Mouse (Mus musculus): ENCODE measurements at regions not wholly inside any gene's neighbourhood (a gene's known extent, or its start where the extent isn't known, plus 50 kb on each side); places are given as distances from the start of the nearest gene placed in this dataset.
A peak's percentile ranks its signal among the peaks of the same experiment; 100 is the strongest.

DNA sequence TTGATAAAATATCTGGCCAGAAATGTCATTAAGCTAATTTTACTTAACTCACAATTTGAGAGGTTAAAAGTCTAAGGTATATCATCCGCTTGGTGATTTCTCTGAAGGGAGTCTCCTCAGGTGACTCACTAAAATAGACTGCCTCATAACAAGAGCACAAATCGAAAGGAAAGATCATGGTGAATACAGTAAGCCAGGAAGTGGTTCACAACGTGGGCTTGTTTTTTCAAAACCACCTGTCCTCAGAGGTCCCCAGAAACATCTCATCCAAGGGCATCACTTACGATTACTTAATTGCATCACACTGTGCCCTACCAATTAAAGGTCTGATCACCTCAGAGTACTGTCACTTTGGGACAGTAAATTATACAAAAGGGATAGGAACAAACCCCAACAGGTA is 1009.0 kb upstream of the Cited2 start:
- no peaks in the 10 kb centered on the region for H3K27me3 ChIP-seq (ENCODE audit: control insufficient read depth, insufficient read depth, low read length)
- H3K4me3 ChIP-seq (ENCODE audit: low read depth, low read length): no peak overlapping the region
- no peak overlapping the region for H3K4me2 ChIP-seq (replicated peaks; ENCODE audit: low read depth, low read length)
- no peaks in the 10 kb centered on the region for H3K4me1 ChIP-seq (replicated peaks; ENCODE audit: control insufficient read depth, insufficient read depth, low read length)
- H3K36me3 ChIP-seq (ENCODE audit: control insufficient read depth, insufficient read depth, low read length): no peaks in the 10 kb centered on the region
- no peaks in the 10 kb centered on the region for H3K9me3 ChIP-seq (ENCODE audit: control insufficient read depth, low read length)
- ATAC-seq (ENCODE audit: low FRiP score): no peak
- no peak overlapping the region for H3K9ac ChIP-seq (ENCODE audit: low read depth, low read length)
- 81% methylated on average over 4 of the region's 4 CpGs for WGBS
- no peak overlapping the region for H3K27ac ChIP-seq (ENCODE audit: low read depth, low read length)
- no peak for DNase-seq (ENCODE audit: low spot score)

GRCm38 (mm10) chr10:16714526-16714925 is 1008.5 kb upstream of the Cited2 start:
- Histone ChIP-seq H3K27ac (ENCODE audit: low read depth, low read length) (no peak overlapping the region), H3K9ac (ENCODE audit: low read depth, low read length) (no peak overlapping the region), H3K4me2 (replicated peaks; ENCODE audit: low read depth, low read length) (no peak overlapping the region), H3K27me3 (ENCODE audit: control insufficient read depth, insufficient read depth, low read length) (no peaks in the 10 kb centered on the region), H3K9me3 (ENCODE audit: control insufficient read depth, low read length) (no peaks in the 10 kb centered on the region), H3K4me3 (ENCODE audit: low read depth, low read length) (no peak overlapping the region), H3K36me3 (ENCODE audit: control insufficient read depth, insufficient read depth, low read length) (no peaks in the 10 kb centered on the region), H3K4me1 (replicated peaks; ENCODE audit: control insufficient read depth, insufficient read depth, low read length) (no peaks in the 10 kb centered on the region)
- ATAC-seq (ENCODE audit: low FRiP score) (no peak), DNase-seq (ENCODE audit: low spot score) (no peak)
- WGBS: 91% methylated on average over 2 of the region's 2 CpGs

DNA sequence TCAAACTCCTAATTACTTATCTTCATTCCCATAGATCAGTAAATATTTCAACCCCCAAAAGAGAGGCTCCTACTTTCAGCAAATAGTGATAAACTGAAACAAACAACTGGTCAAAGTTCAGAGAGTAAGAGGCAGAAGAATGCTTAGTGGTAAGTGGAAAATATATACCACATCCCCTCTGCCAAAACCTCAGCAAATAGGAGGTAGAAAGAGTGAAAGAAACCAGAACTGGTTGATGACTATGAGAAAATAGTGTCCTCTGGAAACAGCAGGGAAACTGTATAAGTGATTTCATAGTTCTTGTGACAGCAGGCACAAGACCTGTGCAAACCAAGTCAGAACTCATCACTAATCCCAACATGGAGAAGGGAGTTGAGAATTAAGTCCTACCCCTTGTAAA is 980.8 kb upstream of the Cited2 start:
- Histone ChIP-seq H3K4me2 (replicated peaks; ENCODE audit: low read depth, low read length) (no peak overlapping the region), H3K4me3 (ENCODE audit: low read depth, low read length) (no peak overlapping the region), H3K36me3 (ENCODE audit: control insufficient read depth, insufficient read depth, low read length) (no peaks in the 10 kb centered on the region), H3K9me3 (ENCODE audit: control insufficient read depth, low read length) (no peaks in the 10 kb centered on the region), H3K27me3 (ENCODE audit: control insufficient read depth, insufficient read depth, low read length) (no peaks in the 10 kb centered on the region), H3K9ac (ENCODE audit: low read depth, low read length) (no peak overlapping the region), H3K4me1 (replicated peaks; ENCODE audit: control insufficient read depth, insufficient read depth, low read length) (no peaks in the 10 kb centered on the region), H3K27ac (ENCODE audit: low read depth, low read length) (no peak overlapping the region)
- DNase-seq (ENCODE audit: low spot score): no peak
- no peak for ATAC-seq (ENCODE audit: low FRiP score)

GRCm38 (mm10) chr10:16751546-16751945 is 971.5 kb upstream of the Cited2 start:
- H3K4me2 ChIP-seq (replicated peaks; ENCODE audit: low read depth, low read length): no peak overlapping the region
- no peak for DNase-seq (ENCODE audit: low spot score)
- no peak for ATAC-seq (ENCODE audit: low FRiP score)
- no peak overlapping the region for H3K27ac ChIP-seq (ENCODE audit: low read depth, low read length)
- no peak overlapping the region for H3K9ac ChIP-seq (ENCODE audit: low read depth, low read length)
- no peaks in the 10 kb centered on the region for H3K9me3 ChIP-seq (ENCODE audit: control insufficient read depth, low read length)
- H3K4me1 ChIP-seq (replicated peaks; ENCODE audit: control insufficient read depth, insufficient read depth, low read length): no peaks in the 10 kb centered on the region
- H3K27me3 ChIP-seq (ENCODE audit: control insufficient read depth, insufficient read depth, low read length): no peaks in the 10 kb centered on the region
- H3K4me3 ChIP-seq (ENCODE audit: low read depth, low read length): no peak overlapping the region
- H3K36me3 ChIP-seq (ENCODE audit: control insufficient read depth, insufficient read depth, low read length): no peaks in the 10 kb centered on the region

GRCm38 (mm10) chr10:16789641-16790243 is 933.3 kb upstream of the Cited2 start:
- WGBS: 59% methylated on average over 4 of the region's 4 CpGs
- Histone ChIP-seq H3K27me3 (ENCODE audit: control insufficient read depth, insufficient read depth, low read length) (no peaks in the 10 kb centered on the region), H3K27ac (ENCODE audit: low read depth, low read length) (no peak overlapping the region), H3K9me3 (ENCODE audit: control insufficient read depth, low read length) (no peaks in the 10 kb centered on the region), H3K36me3 (ENCODE audit: control insufficient read depth, insufficient read depth, low read length) (no peaks in the 10 kb centered on the region), H3K9ac (ENCODE audit: low read depth, low read length) (no peak overlapping the region), H3K4me1 (replicated peaks; ENCODE audit: control insufficient read depth, insufficient read depth, low read length) (no peaks in the 10 kb centered on the region), H3K4me2 (replicated peaks; ENCODE audit: low read depth, low read length) (no peak overlapping the region), H3K4me3 (ENCODE audit: low read depth, low read length) (no peak overlapping the region)
- DNase-seq (ENCODE audit: low spot score) (peak; percentile 37), ATAC-seq (ENCODE audit: low FRiP score) (no peak)

DNA sequence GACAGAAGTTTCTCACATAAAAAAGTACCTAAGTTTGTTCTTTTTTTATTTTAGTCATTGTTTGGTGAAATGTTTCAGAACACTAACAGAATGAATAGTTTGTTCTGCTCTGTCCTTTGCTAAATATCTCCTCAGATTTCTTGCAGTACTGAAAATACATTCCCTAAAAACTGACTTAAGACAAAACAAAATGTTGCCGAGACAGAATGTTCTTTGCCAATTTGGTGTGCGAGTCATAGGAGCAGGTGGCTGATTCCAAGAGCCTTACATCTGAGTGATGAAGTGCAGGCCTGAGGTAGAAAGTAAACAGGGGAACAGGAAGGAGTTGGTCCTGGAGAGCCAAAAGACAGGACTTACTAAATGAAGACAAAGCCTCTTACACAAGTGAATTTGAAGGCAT is 919.0 kb upstream of the Cited2 start:
- Histone ChIP-seq H3K4me2 (replicated peaks; ENCODE audit: low read depth, low read length) (no peak overlapping the region), H3K36me3 (ENCODE audit: control insufficient read depth, insufficient read depth, low read length) (no peaks in the 10 kb centered on the region), H3K27me3 (ENCODE audit: control insufficient read depth, insufficient read depth, low read length) (no peaks in the 10 kb centered on the region), H3K9ac (ENCODE audit: low read depth, low read length) (no peak overlapping the region), H3K27ac (ENCODE audit: low read depth, low read length) (no peak overlapping the region), H3K9me3 (ENCODE audit: control insufficient read depth, low read length) (no peaks in the 10 kb centered on the region), H3K4me3 (ENCODE audit: low read depth, low read length) (no peak overlapping the region), H3K4me1 (replicated peaks; ENCODE audit: control insufficient read depth, insufficient read depth, low read length) (no peaks in the 10 kb centered on the region)
- WGBS: 69% methylated on average over 2 of the region's 2 CpGs
- ATAC-seq (ENCODE audit: low FRiP score) (no peak), DNase-seq (ENCODE audit: low spot score) (peak; percentile 2)

DNA sequence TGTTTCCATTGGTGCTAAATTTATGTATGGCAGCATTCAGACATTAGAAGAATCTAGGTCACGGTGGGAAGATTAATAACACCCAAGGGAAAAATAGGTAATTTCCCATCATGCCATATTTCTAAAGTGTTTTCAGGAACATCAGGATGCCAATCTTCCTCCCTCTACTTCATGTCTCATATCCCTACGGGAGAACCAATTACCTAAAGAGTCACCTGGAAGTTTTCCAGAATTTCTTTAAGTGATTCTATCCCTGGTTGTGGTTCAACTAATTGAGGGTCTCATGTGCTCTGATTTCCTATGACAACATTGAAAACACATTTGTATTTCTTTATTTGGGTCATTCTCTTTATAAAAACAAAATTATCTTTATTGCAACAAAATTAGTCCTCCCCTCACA is 912.3 kb upstream of the Cited2 start:
- no peaks in the 10 kb centered on the region for H3K9me3 ChIP-seq (ENCODE audit: control insufficient read depth, low read length)
- no peak overlapping the region for H3K27ac ChIP-seq (ENCODE audit: low read depth, low read length)
- no peaks in the 10 kb centered on the region for H3K27me3 ChIP-seq (ENCODE audit: control insufficient read depth, insufficient read depth, low read length)
- H3K9ac ChIP-seq (ENCODE audit: low read depth, low read length): no peak overlapping the region
- H3K4me3 ChIP-seq (ENCODE audit: low read depth, low read length): no peak overlapping the region
- H3K36me3 ChIP-seq (ENCODE audit: control insufficient read depth, insufficient read depth, low read length): no peaks in the 10 kb centered on the region
- WGBS: 75% methylated on average over 2 of the region's 2 CpGs
- ATAC-seq (ENCODE audit: low FRiP score) (no peak), DNase-seq (ENCODE audit: low spot score) (no peak)
- no peak overlapping the region for H3K4me2 ChIP-seq (replicated peaks; ENCODE audit: low read depth, low read length)
- no peaks in the 10 kb centered on the region for H3K4me1 ChIP-seq (replicated peaks; ENCODE audit: control insufficient read depth, insufficient read depth, low read length)

DNA sequence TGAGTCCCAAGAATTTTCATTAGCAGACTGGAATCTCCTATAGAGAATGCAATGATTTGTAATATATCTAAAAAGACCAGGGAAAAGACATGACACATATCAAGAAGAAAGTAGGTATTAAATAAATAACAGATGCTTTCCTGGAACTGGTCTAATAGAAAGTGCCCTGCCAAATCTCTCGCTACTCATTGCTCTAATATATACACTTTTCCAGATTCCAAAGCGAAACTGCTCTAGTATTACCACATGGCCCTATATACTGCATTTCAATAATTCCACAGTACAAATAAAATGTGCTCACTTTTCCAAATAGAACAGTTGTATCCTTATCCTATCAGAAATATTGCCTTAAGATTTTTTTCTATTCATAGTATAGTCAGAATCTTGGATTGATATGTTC is 909.0 kb upstream of the Cited2 start:
- Histone ChIP-seq H3K4me2 (replicated peaks; ENCODE audit: low read depth, low read length) (no peak overlapping the region), H3K27ac (ENCODE audit: low read depth, low read length) (no peak overlapping the region), H3K9ac (ENCODE audit: low read depth, low read length) (no peak overlapping the region), H3K4me1 (replicated peaks; ENCODE audit: control insufficient read depth, insufficient read depth, low read length) (no peaks in the 10 kb centered on the region), H3K9me3 (ENCODE audit: control insufficient read depth, low read length) (no peaks in the 10 kb centered on the region), H3K4me3 (ENCODE audit: low read depth, low read length) (no peak overlapping the region), H3K36me3 (ENCODE audit: control insufficient read depth, insufficient read depth, low read length) (no peaks in the 10 kb centered on the region), H3K27me3 (ENCODE audit: control insufficient read depth, insufficient read depth, low read length) (no peaks in the 10 kb centered on the region)
- DNase-seq (ENCODE audit: low spot score): no peak
- 91% methylated on average over 2 of the region's 2 CpGs for WGBS
- ATAC-seq (ENCODE audit: low FRiP score): no peak

GRCm38 (mm10) chr10:16861534-16861933 is 861.5 kb upstream of the Cited2 start:
- H3K36me3 ChIP-seq (ENCODE audit: control insufficient read depth, insufficient read depth, low read length): no peaks in the 10 kb centered on the region
- no peak overlapping the region for H3K27ac ChIP-seq (ENCODE audit: low read depth, low read length)
- 89% methylated on average over 1 of the region's 1 CpGs for WGBS
- DNase-seq (ENCODE audit: low spot score) (no peak), ATAC-seq (ENCODE audit: low FRiP score) (no peak)
- no peak overlapping the region for H3K4me3 ChIP-seq (ENCODE audit: low read depth, low read length)
- H3K27me3 ChIP-seq (ENCODE audit: control insufficient read depth, insufficient read depth, low read length): no peaks in the 10 kb centered on the region
- no peaks in the 10 kb centered on the region for H3K4me1 ChIP-seq (replicated peaks; ENCODE audit: control insufficient read depth, insufficient read depth, low read length)
- no peak overlapping the region for H3K4me2 ChIP-seq (replicated peaks; ENCODE audit: low read depth, low read length)
- no peak overlapping the region for H3K9ac ChIP-seq (ENCODE audit: low read depth, low read length)
- no peaks in the 10 kb centered on the region for H3K9me3 ChIP-seq (ENCODE audit: control insufficient read depth, low read length)
